Mouse (Mus musculus): ENCODE results near the gene 1700001C19Rik.

DNA sequence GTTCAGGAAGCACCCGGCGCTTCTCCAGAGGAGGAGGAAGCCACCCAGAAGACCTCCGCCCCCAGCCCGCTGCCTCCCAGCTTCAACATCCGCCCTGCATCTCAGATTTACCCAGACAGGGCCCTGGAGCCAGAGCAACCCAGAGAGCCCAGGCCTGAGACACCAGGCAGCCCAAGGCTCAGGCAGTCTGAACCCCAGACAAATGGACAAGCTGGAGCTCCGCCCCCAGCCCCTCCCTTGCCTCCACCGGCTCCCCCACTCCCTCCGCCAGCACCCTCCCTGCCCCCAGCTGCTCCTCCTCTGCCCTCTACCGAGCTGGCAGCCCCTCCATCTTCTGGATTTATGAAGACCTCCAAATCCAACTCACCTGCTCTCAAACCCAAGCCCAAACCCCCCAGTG is 29.1 kb upstream of the 1700001C19Rik start:
- TF ChIP-seq CTCF (IDR thresholded peaks at IDR 0.05; ENCODE audit: borderline replicate concordance, control insufficient read depth, extremely low read depth, insufficient read depth, low read length, poor library complexity) (no peak), POLR2A (IDR thresholded peaks at IDR 0.05; ENCODE audit: control insufficient read depth, extremely low read depth, insufficient read depth, low read length, poor library complexity) (no peak)

Data from thymus, adult 2 months (tissue).